Mouse (Mus musculus) midbrain, embryonic 16.5 days (tissue): ENCODE data around the gene Tmed4. TPM values are rescaled to one million over a fixed set of nuclear protein-coding genes. Genes with fewer than 3 reads are reported as not detected.

ENCODE experiments used
- polyA plus RNA-seq: library from polyadenylated mRNA; unstranded; fragments of >200 nt; fragmentation: Nextera tagmentation; extraction: Ambion mirVana; gene quantifications from 2 replicates; pipeline ENCODE4 v1.2.1, GENCODE M21; 2015

The Tmed4 gene
- polyA plus RNA-seq, 1 experiment from 2014 or later = 115 TPM

Other genes starting within 250 kb of the Tmed4 start
- 150 and 163 TPM in 2 replicates for gene Camk2b, start 208.5 kb downstream of the Tmed4 start, polyA plus RNA-seq
- 0.51 and 0.63 TPM in 2 replicates for gene A730071L15Rik, start 74.8 kb downstream of the Tmed4 start, polyA plus RNA-seq
- gene Nudcd3, start 74.5 kb downstream of the Tmed4 start, polyA plus RNA-seq = 80.2 TPM in 2 replicates
- 0.08 and 0.14 TPM in 2 replicates for gene Npc1l1, start 44.7 kb downstream of the Tmed4 start, polyA plus RNA-seq
- gene Ddx56, start 7.1 kb downstream of the Tmed4 start, polyA plus RNA-seq = 68.9 and 70.1 TPM in 2 replicates
- gene Ogdh, start 16.8 kb upstream of the Tmed4 start, polyA plus RNA-seq = 125 and 127 TPM in 2 replicates
- 30.2 and 33.4 TPM in 2 replicates for gene Zmiz2, start 114.2 kb upstream of the Tmed4 start, polyA plus RNA-seq
- 3,917 and 4,008 TPM in 2 replicates for gene Ppia, start 140.6 kb upstream of the Tmed4 start, polyA plus RNA-seq
- gene H2afv, start 169.6 kb upstream of the Tmed4 start, polyA plus RNA-seq = 203 and 224 TPM in 2 replicates
- 11.2 and 11.7 TPM in 2 replicates for gene Purb, start 201.0 kb upstream of the Tmed4 start, polyA plus RNA-seq
- 0.19 and 0.53 TPM in 2 replicates for gene Myo1g, start 246.1 kb upstream of the Tmed4 start, polyA plus RNA-seq